Mouse (Mus musculus) spleen, adult 2 months (tissue): ENCODE data around the gene Pcbp1. TPM values are rescaled to one million over a fixed set of nuclear protein-coding genes. Genes with fewer than 3 reads are reported as not detected.

Experiments used
- DNase-seq, 2 experiments: peaks; one replicate each; pipeline versions ENCODE4 v3.0.0 to v3.0.0-alpha.2; 2012 to 2021; ENCODE audit warnings: low spot score in 2 of 2, low read depth in 1 of 2
- H3K27ac ChIP-seq: fragments of 200-500 bp; 2 replicates; pipeline ENCODE4 v1.5.1; 2012; ENCODE audit warnings: low read length, inconsistent platforms; ENCODE audit not compliant: insufficient read depth
- H3K27me3 ChIP-seq: fragments of 200-500 bp; 2 replicates; pipeline ENCODE4 v1.6.1; 2012; ENCODE audit warnings: mild to moderate bottlenecking, moderate library complexity, low read length, inconsistent platforms; ENCODE audit not compliant: control insufficient read depth, insufficient read depth
- H3K36me3 ChIP-seq: fragments of 200-500 bp; 2 replicates; pipeline ENCODE4 v1.6.1; 2012; ENCODE audit warnings: mild to moderate bottlenecking, low read length, inconsistent platforms; ENCODE audit not compliant: control insufficient read depth, insufficient read depth
- H3K4me1 ChIP-seq: fragments of 200-500 bp; 2 replicates; pipeline ENCODE4 v1.6.1; 2011; ENCODE audit warnings: inconsistent platforms; ENCODE audit not compliant: control insufficient read depth, insufficient read depth, insufficient read length
- H3K4me3 ChIP-seq: fragments of 200-500 bp; 2 replicates; pipeline ENCODE4 v1.5.1; 2011; ENCODE audit warnings: mild to moderate bottlenecking, inconsistent platforms; ENCODE audit not compliant: insufficient read depth, insufficient read length; ENCODE audit errors: extremely low read depth
- CTCF ChIP-seq: fragments of 200-500 bp; IDR thresholded peaks from 2 replicates; pipeline ENCODE4 v1.5.1; 2011; ENCODE audit warnings: mild to moderate bottlenecking, inconsistent platforms; ENCODE audit not compliant: insufficient read depth, insufficient read length, insufficient replicate concordance; ENCODE audit errors: extremely low read depth
- POLR2A ChIP-seq: fragments of 200-500 bp; IDR thresholded peaks from 2 replicates; pipeline ENCODE4 v1.6.1; 2011; ENCODE audit warnings: low read depth, low read length, inconsistent platforms
- polyA plus RNA-seq: library from polyadenylated mRNA; depleted of rRNA; stranded (reverse); fragments of >200 nt; gene quantifications from 2 replicates; pipeline ENCODE4 v1.2.3, GENCODE M21; 2012; rRNA removed

Pcbp1 gene
- polyA plus RNA-seq, 1 experiment, result 166 TPM

GRCm38 (mm10) chr6:86474646-86475181, 51.4 kb downstream of the Pcbp1 start:
- DNase-seq, result no peak
- Histone ChIP-seq H3K4me3 (no peak overlapping the region), H3K4me1 (peaks cover 11% of the 10 kb centered on the region), H3K27me3 (no peaks in the 10 kb centered on the region), H3K36me3 (peaks cover 4% of the 10 kb centered on the region), H3K27ac (no peak overlapping the region)
- TF ChIP-seq CTCF (no peak), POLR2A (no peak)

Other genes starting within 250 kb of the Pcbp1 start
- 8.9 and 9.7 TPM in 2 replicates for gene Fam136a, start 160.7 kb downstream of the Pcbp1 start, polyA plus RNA-seq
- 31.8 and 60.7 TPM in 2 replicates for gene Snrpg, start 155.0 kb downstream of the Pcbp1 start, polyA plus RNA-seq
- 10.3 and 10.5 TPM in 2 replicates for gene Pcyox1, start 129.2 kb downstream of the Pcbp1 start, polyA plus RNA-seq
- gene Tia1, start 122.1 kb downstream of the Pcbp1 start, polyA plus RNA-seq, result 15.4 and 15.9 TPM in 2 replicates
- 8.5 and 10.4 TPM in 2 replicates for gene Gm44790, start 99.7 kb downstream of the Pcbp1 start, polyA plus RNA-seq
- 9.5 and 9.7 TPM in 2 replicates for gene C87436, start 87.9 kb downstream of the Pcbp1 start, polyA plus RNA-seq
- 2.5 and 3.2 TPM in 2 replicates for gene Asprv1, start 101.8 kb upstream of the Pcbp1 start, polyA plus RNA-seq
- gene Mxd1, start 142.8 kb upstream of the Pcbp1 start, polyA plus RNA-seq, result 21.6 and 24.0 TPM in 2 replicates
- 4.4 and 4.5 TPM in 2 replicates for gene Snrnp27, start 158.2 kb upstream of the Pcbp1 start, polyA plus RNA-seq
- 5.4 and 7.8 TPM in 2 replicates for gene Gmcl1, start 207.1 kb upstream of the Pcbp1 start, polyA plus RNA-seq